Comparison of ENCODE assay signal across 20 mouse cellular contexts in genomic region chr2:77253227-77253626, GRCm38 (mm10).
"Had no signal": no experiment of that assay in that cellular context is flagged by ENCODE, and none has a peak within 500 bp of the region (broad histone marks: within the 10 kb centered on the region; RNA-seq: fewer than 3 reads in every experiment).

No protein-coding gene starts in this region.

- H3K9me3 ChIP-seq: limb, embryonic 10.5 days; limb, embryonic 13.5 days; liver, embryonic 12.5 days; liver, embryonic 15.5 days; lung, embryonic 15.5 days; midbrain, embryonic 10.5 days; neural tube, embryonic 12.5 days had no signal

- H3K4me1 ChIP-seq: liver, embryonic 12.5 days; liver, embryonic 15.5 days; lung, embryonic 15.5 days; megakaryocyte, embryonic 14.5 days had no signal

- H3K9ac ChIP-seq: limb, embryonic 13.5 days; liver, embryonic 12.5 days; liver, embryonic 15.5 days; lung, embryonic 15.5 days; neural tube, embryonic 12.5 days had no signal

- H3K4me2 ChIP-seq: limb, embryonic 13.5 days; liver, embryonic 12.5 days; liver, embryonic 15.5 days; lung, embryonic 15.5 days; neural tube, embryonic 12.5 days had no signal

- H3K27me3 ChIP-seq: limb, embryonic 13.5 days; liver, embryonic 12.5 days; liver, embryonic 15.5 days; lung, embryonic 15.5 days; megakaryocyte, embryonic 14.5 days; neural tube, embryonic 12.5 days had no signal

- H3K27ac ChIP-seq: kidney, postnatal 0 days; layer of hippocampus, adult 2 months; limb, embryonic 10.5 days; limb, embryonic 13.5 days; liver, embryonic 12.5 days; liver, embryonic 15.5 days; lung, embryonic 15.5 days; midbrain, embryonic 10.5 days; neural tube, embryonic 12.5 days had no signal

- ATAC-seq: liver, embryonic 12.5 days had no signal

- H3K36me3 ChIP-seq: liver, embryonic 12.5 days; liver, embryonic 15.5 days; lung, embryonic 15.5 days had no signal

- H3K4me3 ChIP-seq: layer of hippocampus, adult 2 months; limb, embryonic 10.5 days; limb, embryonic 13.5 days; liver, embryonic 12.5 days; liver, embryonic 15.5 days; lung, embryonic 15.5 days; megakaryocyte, embryonic 14.5 days; midbrain, embryonic 10.5 days; neural tube, embryonic 12.5 days had no signal

- DNase-seq: kidney, postnatal 25 days; layer of hippocampus, adult 9-11 months; liver; lung, adult 18-20 months; lung, postnatal 10 days; lung, postnatal 36 days; midbrain, embryonic 14.5 days; thymus, adult 2 months; thymus, postnatal 14 days; thymus, postnatal 4 days had no signal
